11 mouse cellular contexts compared by ENCODE assay signal in genomic region chr3:122122838-122123237, GRCm38 (mm10).
DNase-seq lines count a peak whose midpoint lies in the region; ATAC-seq and TF ChIP-seq lines count a peak whose summit lies in the region.
"Had no signal": no experiment of that assay in that cellular context is flagged by ENCODE, and none has a peak within 500 bp of the region (broad histone marks: within the 10 kb centered on the region; RNA-seq: fewer than 3 reads in every experiment).

No protein-coding gene starts in this region.

- TF ChIP-seq CTCF in C2C12 (IDR thresholded peaks at IDR 0.05; ENCODE audit: control insufficient read depth, insufficient read depth, insufficient read length): no peak
- TF ChIP-seq CTCF in liver, embryonic 14.5 days (IDR thresholded peaks at IDR 0.05; ENCODE audit: low read depth): no peak

- WGBS in kidney, embryonic 14.5 days: 87% methylated on average over 8 of the region's 8 CpGs
- 61% methylated on average over 8 of the region's 8 CpGs for WGBS in liver, embryonic 14.5 days (ENCODE audit: insufficient replicate concordance)

- no peak overlapping the region; the same call in 1 of the 2 replicates for H3K4me2 ChIP-seq in kidney, embryonic 14.5 days (replicated peaks; ENCODE audit: low read depth, low read length)
- peak overlapping the region; percentile 57 for H3K4me2 ChIP-seq in liver, embryonic 14.5 days (ENCODE audit: low read depth)

- no peak overlapping the region for H3K9ac ChIP-seq in kidney, embryonic 14.5 days (ENCODE audit: low read depth, low read length)
- no peak overlapping the region for H3K9ac ChIP-seq in liver, embryonic 14.5 days (replicated peaks)
- H3K9ac ChIP-seq: hindbrain, embryonic 13.5 days had no signal

- no peak for DNase-seq in kidney, postnatal 36 days
- DNase-seq in fibroblast of lung, adult 2 months (ENCODE audit: low read depth): peak; percentile 59
- DNase-seq in liver, embryonic 14.5 days (ENCODE audit: low read depth in 3 of 3, low spot score in 3 of 3): no peak
- no peak for DNase-seq in frontal cortex, postnatal 36 days (ENCODE audit: low spot score in 2 of 2)
- no peak for DNase-seq in adrenal gland, postnatal 25 days

- ATAC-seq in kidney, embryonic 14.5 days (ENCODE audit: low FRiP score, low TSS enrichment): no peak
- no peak for ATAC-seq in liver, embryonic 14.5 days (ENCODE audit: insufficient read depth)
- no peak for ATAC-seq in cerebellum, adult (ENCODE audit: insufficient number of reproducible peaks, low FRiP score, low TSS enrichment)

- H3K27me3 ChIP-seq in kidney, embryonic 14.5 days (ENCODE audit: control insufficient read depth, insufficient read depth, low read length): no peaks in the 10 kb centered on the region
- peaks cover 14% of the 10 kb centered on the region for H3K27me3 ChIP-seq in C2C12 (ENCODE audit: control insufficient read depth, insufficient read depth, insufficient read length)
- no peaks in the 10 kb centered on the region for H3K27me3 ChIP-seq in liver, embryonic 14.5 days (ENCODE audit: control insufficient read depth, insufficient read depth, low read length)
- H3K27me3 ChIP-seq: forebrain, embryonic 15.5 days; hindbrain, embryonic 13.5 days had no signal

- H3ac ChIP-seq in C2C12 (ENCODE audit: control insufficient read depth, insufficient read length, low read depth): no peak overlapping the region

- no peak for TF ChIP-seq EP300 in liver, embryonic 14.5 days (IDR thresholded peaks at IDR 0.05; ENCODE audit: low read depth)

- H3K79me3 ChIP-seq in C2C12 (ENCODE audit: low read depth): no peaks in the 10 kb centered on the region

- H3K27ac ChIP-seq in kidney, embryonic 14.5 days (ENCODE audit: low read depth, low read length): peak overlapping the region; percentile 42; the same call in 1 of the 2 replicates
- no peak overlapping the region for H3K27ac ChIP-seq in liver, embryonic 14.5 days
- H3K27ac ChIP-seq: forebrain, embryonic 15.5 days; hindbrain, embryonic 13.5 days had no signal

- H3K9me3 ChIP-seq in kidney, embryonic 14.5 days (ENCODE audit: control insufficient read depth, low read length): no peaks in the 10 kb centered on the region
- no peaks in the 10 kb centered on the region for H3K9me3 ChIP-seq in liver, embryonic 14.5 days (ENCODE audit: control insufficient read depth, low read length)
- H3K9me3 ChIP-seq: forebrain, embryonic 15.5 days; G1E; hindbrain, embryonic 13.5 days had no signal

- peaks cover 5% of the 10 kb centered on the region for H3K4me1 ChIP-seq in kidney, embryonic 14.5 days (ENCODE audit: control insufficient read depth, insufficient read depth, low read length)
- H3K4me1 ChIP-seq in liver, embryonic 14.5 days (replicated peaks; ENCODE audit: control insufficient read depth in 2 of 2, insufficient read depth in 2 of 2, low read length in 1 of 2): peaks cover 0 to 3% of the 10 kb centered on the region in 2 experiments; a peak in 2 of 4 replicates

- no peak overlapping the region for H3K4me3 ChIP-seq in kidney, embryonic 14.5 days (ENCODE audit: low read length)
- no peak overlapping the region for H3K4me3 ChIP-seq in C2C12 (ENCODE audit: insufficient read depth, poor library complexity, severe bottlenecking)
- H3K4me3 ChIP-seq in liver, embryonic 14.5 days (ENCODE audit: insufficient read depth in 1 of 2, low read depth in 2 of 2, low read length in 2 of 2): no peak overlapping the region

- no peaks in the 10 kb centered on the region for H3K36me3 ChIP-seq in kidney, embryonic 14.5 days (ENCODE audit: control insufficient read depth, insufficient read depth, low read length)
- no peaks in the 10 kb centered on the region for H3K36me3 ChIP-seq in C2C12 (ENCODE audit: control insufficient read depth, insufficient read depth)
- no peaks in the 10 kb centered on the region for H3K36me3 ChIP-seq in liver, embryonic 14.5 days (replicated peaks; ENCODE audit: control insufficient read depth, insufficient read depth, low read depth)
- H3K36me3 ChIP-seq: forebrain, embryonic 15.5 days; G1E; hindbrain, embryonic 13.5 days had no signal

- no peaks in the 10 kb centered on the region for H3K79me2 ChIP-seq in C2C12 (ENCODE audit: control insufficient read depth, insufficient read depth)

TF ChIP-seq in C2C12, 6 proteins besides CTCF, POLR2A, EP300 and RAD21:
- TF ChIP-seq USF1 (IDR thresholded peaks at IDR 0.05; ENCODE audit: low read depth) (no peak), MYOD1 (IDR thresholded peaks at IDR 0.05; ENCODE audit: control insufficient read depth, insufficient read length, low read depth) (peak; percentile 61), FOSL1 (IDR thresholded peaks at IDR 0.05; ENCODE audit: insufficient read depth, low read length, poor library complexity, severe bottlenecking) (peak; percentile 24), MAX (IDR thresholded peaks at IDR 0.05) (peak; percentile 49)
